Mouse (Mus musculus) embryo, embryonic 10.5 days (tissue): ENCODE results near the gene Msh3.

Source experiments
- DNase-seq: peaks from one replicate; pipeline ENCODE4 v3.0.0-alpha.2; 2015; ENCODE audit warnings: low spot score

Msh3 gene

DNA sequence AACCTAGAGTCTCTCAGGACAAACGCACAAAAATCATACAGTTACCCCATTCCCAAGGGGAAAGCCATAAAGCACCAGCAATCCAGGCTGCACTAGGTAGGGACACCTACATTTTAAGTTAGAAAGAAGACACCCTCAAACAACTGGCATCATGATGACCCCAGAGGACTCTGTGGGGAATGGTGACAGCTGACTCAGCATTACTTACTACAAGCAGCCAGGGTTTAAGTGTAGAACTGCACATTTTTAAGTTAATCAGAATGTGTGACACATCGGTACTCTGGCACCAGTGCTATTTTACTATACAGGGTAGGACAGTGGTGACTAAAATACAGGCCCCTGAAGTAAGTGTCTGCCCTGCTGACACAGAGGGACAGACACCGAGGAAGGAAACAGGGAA, 24.2 kb downstream of the Msh3 start:
- DNase-seq = no peak

DNA sequence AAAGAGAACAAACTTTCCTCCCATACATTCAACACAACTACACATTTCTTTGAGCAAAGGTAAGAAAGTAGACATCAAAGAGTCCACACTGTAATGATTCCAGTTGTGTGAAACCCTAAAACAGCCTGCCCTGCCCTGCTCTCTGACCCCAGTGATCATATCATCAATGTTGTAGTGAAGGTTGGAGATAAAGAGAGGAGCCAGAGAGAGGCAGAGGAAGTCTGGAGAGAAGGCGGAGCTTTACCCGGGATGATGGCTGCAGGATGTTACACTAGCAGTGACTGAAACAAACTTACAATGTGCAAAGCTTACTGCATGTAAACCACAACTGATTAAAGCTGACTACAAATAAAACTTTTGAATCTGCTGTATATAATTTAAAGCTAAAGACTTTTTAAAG, 26.8 kb downstream of the Msh3 start:
- no peak for DNase-seq

DNA sequence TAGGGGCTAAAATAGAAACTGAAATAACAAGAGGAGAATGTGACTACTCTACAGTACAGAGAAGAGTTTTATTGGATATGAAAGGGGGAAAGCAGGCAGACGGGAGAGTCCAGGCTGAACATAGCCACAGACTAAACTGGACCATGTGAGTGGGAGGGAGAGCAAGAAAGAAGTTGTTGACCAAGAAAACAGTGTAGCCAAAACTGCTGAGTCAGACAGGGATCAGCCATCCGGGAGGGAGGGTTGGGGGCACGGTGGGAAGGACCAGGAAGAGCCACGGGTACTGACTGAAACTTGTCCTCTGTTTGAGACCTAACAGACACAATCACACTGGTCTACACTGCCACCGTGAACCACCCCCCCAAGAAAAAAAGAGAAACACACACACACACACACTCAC, 28.8 kb downstream of the Msh3 start:
- no peak for DNase-seq

DNA sequence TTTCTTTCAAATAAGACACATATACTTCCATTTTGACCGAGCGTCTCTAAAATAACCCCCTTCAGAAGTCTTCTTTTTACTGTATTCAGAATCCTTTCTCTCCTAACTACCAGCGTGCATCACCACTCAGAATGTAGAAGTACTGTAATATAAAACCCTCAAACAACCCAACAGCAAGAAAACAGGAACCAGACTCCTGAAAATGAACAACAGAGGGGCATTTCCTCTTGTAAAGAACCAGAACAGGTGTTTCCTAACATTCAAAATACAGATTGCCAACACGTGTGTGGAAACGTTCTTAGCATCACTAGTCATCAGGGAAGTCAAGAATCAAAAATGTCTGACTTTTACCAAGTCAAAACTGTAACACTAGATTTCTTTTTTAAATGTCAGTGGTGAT, 34.0 kb downstream of the Msh3 start:
- no peak for DNase-seq

DNA sequence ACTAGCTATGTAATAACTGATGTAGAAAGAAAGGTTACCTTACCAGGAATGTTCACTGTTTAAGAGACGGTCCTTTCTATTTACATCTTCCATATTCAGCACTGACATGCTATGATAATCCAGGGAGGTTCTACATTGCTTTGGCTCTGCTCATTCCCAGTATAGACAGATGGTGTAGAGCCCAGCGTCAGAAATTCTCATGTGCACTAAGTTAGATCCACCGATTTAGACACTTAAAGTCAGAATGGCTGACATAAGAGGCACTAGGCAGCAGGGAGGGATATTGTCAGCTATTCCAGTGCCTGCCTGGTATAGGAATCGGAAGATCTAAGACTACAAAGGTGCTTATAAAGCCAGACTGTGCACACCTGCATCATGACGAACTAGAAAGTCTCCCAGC, 40.2 kb downstream of the Msh3 start:
- DNase-seq = no peak

DNA sequence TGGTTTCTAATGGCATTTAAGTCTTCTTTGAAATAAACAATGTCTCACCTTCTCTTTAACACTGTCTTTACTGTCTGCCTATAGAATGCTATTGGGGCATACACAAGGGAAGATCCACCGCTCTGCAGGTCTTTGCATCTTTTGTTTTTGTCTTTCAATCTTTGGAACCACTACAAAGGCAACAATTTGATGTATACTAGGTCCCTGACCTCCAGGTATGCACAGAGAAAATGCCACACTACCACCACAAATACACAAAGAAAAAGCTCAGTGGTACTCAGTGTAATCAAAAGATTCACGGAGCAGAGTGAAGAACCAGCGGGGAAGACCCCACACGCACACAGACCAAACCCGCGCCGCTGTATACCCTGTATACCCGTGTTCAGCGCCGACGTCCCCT, 49.1 kb downstream of the Msh3 start, which contains the start of gene Gm20379:
TSS of gene Gm20379 (plus strand) at position 301 of the 400 bp plus-strand sequence.
- no peak for DNase-seq

DNA sequence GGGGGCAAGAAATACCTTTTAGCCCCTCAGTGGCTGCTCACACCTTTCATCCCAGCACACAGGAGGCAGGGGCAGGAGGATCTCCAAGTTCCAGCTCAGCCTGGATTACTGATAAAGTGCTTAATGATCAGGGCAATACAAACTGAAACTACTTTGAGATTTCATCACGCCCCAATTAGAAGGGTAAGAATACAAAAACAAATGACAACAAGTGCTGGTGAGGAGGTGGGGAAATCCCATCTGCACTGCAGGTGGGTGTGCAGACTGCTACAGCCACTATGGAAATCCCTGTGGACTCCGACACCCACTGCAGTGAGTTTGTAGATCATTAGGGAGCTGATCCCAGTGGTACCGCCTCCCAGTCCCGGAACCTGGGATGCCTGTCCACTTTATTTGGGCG, 50.5 kb downstream of the Msh3 start:
- no peak for DNase-seq

DNA sequence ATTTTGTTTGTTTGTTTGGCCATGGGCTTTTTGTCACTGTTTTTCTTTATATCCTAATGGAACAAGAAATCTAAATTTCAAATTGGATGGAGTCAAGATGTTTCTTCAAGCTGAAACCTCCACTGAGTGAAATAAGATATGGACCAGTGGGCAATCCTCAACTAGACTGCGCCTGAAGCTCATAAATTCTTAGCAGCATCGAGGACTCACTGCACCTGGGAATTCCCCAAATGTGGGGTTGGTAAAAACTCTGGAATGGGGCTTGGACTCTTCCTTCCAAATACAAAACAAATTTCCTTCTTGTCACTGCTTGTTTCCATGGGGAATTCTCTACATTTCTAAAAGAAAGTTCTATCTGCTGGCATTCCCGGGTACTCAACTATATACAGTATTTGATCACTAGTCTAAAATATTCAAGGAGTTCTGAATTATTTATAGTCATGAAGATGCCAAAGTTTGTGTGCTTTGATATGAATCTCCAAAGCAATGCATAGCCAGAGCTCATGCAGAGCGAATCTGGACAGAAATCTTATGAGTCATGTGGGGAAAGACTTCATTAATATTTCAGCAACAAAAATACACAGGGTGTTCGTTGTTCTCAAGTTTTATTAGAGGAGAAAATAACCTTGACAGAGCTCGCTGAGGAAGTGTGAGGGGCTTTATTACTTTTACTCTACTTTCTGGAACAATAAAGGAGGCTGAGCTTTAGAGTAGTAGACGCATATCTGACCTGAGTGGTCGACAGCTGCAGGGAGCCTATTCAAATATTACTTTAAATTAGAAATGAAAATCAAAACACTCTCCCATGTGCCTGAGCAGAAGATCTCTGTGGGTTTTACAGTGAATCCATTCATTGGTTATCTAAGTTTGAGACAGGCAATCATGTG, 51.5 kb downstream of the Msh3 start:
- no peak for DNase-seq

DNA sequence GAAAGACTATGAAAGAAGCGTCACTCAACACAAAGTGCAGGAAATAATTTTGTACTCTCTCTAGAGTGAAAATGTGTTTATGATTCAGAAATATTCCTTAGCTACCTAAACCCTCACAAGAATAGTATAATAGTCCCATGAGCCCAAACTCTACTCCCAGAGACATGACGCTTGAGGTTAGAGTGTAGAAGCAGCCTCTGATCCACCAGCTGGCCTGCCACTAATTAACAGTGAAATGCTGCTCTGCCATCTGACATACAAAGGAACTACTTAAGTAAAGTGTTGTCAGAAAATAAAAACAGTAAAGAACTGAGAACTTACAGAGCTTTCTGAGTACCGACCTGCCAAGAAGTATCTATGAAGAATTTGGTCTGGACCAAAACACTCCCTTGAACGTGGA, 52.3 kb downstream of the Msh3 start:
- DNase-seq = no peak

DNA sequence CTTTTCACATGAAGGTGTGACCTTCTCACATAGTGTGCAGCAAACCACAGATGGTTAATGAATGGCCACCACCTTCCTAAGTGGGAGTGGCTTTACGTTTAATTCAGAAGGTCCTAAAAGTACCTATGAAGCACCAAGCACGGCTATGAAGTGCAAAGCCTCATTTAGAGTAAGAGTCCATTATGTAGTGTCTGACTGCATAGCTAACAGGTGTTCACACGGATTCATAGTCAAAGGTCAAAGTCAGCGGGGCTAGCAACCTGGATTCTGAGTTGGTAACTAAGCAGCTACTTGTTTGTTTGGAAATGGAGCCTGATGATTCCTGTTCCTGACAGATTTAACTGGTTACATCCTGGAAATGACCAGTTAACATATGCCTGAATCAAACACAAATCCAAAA, 53.0 kb downstream of the Msh3 start:
- peak; percentile 10 for DNase-seq

DNA sequence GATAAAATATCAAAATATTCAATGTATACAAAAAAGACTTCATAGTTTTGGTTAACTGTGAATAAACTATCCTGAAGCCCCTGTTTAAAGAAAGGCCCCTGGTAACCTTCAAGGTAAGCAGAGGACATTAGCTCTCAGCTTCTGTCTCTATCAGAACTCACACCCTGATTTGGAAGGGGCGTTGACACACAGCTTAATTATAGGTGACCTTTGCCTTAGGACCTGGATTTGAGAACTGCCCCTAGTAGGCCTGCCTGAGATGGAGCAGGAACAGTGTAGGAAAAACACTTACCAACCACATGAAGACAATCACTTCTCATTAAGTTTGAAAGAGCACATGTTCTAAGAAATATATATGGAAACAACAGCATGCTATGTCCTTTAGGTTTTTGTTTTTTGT, 55.3 kb downstream of the Msh3 start:
- DNase-seq = no peak

DNA sequence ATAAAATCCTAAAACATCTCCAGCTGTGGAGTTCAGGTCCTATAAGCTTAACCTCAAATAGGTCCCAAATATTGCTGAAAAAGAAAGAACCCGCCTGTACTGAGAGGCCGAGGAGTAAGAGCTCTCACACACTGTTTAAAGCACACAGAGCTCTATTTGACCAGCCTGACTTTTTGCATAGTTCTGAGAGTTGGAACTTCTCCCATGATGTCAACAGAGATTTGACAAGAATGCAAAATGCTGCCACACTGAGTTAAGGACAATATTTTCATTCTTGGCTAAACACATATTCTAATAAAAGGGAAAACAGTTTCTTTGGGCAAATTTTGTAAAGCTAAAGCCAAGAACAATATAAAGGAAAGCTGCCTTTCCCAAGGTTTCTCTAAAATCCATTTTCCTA, 57.8 kb downstream of the Msh3 start:
- DNase-seq = no peak

DNA sequence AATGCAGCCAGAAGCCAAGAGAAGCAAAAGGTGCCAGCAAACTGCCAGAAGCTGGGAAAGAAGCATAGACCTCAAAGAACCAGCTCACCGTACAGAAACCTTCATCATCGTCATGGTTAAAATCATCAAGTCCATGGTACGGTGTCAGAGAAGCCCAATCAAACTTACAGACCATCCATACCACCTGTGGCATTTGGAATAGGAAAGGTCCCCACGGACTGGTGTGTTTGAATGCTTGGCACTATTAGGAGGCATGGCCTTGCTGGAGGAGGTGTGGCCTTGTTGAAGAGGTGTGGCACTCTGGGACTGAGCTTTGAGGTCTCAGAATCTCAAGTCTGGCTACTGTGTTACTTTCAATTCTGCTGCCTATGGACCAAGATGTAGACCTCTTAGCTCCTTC, 58.3 kb downstream of the Msh3 start:
- no peak for DNase-seq

DNA sequence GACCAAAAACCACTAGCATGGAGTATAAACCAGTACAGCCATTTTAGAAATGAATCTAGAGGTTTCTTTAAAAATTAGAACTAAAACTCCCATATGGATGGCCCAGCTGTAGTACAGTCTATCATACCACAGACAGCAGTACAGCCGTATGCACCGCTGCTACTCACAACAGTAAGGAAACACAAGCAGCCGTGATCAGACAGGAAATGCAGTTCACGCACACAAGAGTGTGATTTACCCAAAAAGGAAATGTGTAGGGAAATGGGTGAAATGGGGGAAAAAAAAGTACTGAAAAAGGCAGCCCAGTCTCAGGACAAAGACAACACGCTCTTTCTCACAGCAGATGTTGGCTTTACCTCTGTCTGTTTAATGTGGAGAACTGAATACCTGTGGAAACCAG, 60.9 kb downstream of the Msh3 start:
- no peak for DNase-seq

DNA sequence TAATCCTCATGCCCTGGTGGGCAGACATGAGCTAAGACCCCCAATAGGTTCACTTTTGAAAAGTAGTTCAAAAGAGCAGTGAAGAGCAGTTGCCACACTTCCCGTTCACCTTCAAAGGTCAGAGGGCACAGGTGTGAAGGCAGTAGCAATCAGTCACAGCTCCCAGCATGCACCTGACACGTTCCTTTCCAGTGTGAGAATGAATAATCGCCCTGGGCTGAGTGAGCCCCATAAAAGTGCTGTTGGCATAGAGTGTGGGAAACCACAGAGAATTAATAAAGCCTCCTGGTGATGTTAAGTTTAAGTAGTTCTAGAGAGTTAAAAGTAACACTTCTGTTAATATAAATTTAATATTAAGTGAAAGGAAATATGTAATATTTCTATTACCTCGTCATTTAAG, 63.2 kb downstream of the Msh3 start:
- DNase-seq = no peak

DNA sequence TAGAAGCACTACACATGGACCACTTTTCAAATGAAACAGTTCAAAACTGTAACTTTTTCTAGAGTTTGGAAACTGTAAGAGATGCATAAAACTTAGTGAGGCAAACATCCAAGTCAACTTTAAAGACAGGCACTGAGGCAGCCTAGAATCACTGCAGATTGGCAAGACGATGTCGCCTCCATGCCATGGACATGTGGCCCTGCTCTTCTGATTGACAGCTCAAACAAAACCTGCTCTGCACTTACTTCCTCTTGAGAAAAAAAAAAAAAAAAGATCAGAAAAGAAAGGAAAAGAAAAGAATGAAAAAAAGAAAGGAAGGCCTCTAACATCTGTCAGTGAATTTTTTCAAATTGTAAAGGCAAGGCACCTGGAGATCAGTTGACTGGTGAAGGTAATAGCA, 77.8 kb downstream of the Msh3 start:
- no peak for DNase-seq

DNA sequence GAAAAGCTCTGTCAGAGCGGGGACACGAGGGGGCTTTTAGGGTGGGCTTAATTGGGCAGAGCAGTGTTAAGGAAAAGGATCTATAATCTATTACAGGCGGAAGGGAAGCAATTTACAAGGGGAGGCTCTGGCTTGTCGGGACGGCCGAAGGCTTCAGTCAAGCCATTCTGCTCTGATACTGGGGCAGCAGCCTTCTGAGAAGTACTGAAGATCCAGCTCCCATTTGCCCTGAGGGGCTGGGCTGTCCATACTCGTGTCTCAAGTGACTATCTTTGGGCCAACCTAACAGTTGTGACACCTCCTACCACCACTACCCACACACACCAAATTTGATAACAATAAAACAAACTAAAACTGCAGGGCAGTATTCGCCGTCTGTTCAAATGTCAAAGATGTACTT, 79.5 kb downstream of the Msh3 start:
- DNase-seq = no peak

DNA sequence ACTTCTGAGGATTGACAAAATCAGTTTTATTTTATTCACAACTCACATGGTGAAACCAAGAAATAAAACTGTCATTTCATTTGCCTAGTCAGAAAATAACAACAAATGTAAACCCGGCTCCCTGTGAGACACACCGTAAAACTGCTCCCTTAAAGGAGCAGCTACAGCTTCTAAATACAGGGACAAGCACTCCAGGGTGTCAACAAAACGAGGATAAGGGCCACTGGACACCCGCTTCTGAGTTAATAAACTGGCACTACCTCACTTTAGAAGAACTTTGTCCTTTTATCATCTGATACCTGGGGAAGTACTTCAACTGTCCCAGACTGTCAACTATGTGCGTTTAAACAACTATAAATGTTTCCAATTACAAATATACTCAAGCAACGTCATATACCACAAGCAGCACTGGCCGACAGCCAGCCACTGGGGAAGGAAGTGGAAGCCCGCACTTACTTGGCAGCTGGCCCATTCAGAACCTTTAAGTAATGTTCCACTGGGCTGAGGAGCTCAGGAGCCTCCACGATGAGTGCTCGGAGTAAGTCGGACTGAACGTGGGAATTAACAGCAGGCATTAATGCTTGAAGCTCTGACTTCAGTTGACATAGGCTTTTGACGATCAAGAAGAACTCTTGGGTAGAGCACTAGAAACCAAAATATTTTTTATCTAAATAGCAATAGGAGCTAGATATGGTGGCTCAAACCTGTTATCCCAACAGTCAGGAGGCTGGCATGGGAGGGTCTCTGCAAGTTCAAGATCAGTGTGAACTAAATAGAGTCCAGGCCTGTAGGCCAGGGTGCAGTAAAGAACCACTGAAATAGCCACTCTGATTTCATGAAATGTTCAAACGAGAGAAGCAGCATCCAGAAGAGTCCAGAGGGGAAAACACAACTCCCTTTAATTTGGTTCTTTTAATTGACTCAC, 80.3 kb downstream of the Msh3 start:
- no peak for DNase-seq

DNA sequence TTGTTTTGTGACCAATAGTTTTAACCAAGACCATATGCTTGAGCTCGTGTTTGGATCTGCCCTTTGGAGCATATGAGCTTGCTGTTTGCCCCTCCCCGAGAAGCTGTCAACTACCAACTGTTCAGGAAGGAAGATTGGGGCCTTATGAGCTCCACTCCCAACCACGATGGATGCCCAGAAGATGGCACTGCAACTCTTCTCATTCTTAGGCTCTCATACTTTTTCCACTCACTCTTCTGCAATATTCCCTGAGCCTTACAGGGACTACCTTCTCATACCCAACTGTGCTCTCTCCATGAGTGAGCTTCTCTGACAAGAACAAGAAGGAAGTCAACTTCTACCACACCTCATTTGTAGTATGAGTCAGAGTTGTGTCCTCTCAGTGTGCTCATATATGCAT, 87.7 kb downstream of the Msh3 start:
- no peak for DNase-seq

DNA sequence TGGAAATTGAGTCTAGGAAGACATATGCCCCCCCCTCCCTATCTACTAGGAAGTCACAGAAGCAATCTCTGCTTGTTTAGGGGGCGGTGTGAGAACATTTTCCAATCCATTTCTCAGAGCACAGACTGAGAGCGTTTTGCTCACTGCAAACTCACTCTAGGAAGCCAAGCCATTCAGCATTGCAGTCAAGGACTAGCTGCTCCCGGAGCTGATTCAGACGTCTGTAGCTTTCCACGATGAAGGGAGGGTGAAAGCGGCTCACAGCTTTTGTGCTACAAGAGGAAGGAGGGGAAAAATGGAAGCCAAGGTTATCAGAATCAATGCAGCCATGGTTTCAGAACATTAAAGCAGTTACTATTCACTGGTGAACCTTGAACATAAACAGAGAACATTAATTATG, 91.2 kb downstream of the Msh3 start:
- no peak for DNase-seq

DNA sequence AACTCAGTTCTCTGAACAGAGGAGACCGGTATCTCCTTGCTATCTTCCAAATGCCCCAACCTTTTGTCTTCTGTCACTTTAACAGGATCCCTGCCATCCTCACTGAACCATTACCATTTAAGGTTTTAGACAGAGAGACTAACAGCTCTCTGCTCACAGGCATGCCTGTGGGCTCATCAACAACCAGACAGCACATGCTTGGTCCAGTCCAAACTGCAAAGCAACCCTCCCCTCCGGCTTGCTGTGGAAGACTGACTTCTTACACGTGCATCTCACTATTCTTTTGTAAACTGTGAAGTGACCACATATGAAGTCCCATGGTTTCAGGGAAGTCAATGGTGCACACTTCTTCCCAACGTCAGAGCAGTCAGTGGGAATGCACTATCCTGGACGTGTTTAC, 93.5 kb downstream of the Msh3 start:
- no peak for DNase-seq

DNA sequence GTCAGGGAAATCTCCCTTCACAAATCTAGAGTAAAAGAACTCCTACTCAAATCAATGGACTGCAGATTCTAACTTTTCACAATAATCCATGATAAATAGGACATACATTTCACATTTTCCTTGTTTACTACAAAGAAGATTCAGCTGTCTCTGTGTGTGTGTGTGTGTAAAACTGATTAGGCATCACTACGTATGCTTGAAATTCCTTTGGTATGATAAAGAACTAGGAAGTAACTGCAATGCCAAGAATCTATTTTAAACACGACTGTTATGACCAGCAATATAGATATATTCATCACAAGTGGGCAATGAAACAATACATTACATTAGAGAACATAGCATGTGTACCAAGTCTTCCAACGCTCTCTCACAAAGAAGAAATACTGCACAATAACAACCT, 99.3 kb downstream of the Msh3 start:
- DNase-seq = no peak

DNA sequence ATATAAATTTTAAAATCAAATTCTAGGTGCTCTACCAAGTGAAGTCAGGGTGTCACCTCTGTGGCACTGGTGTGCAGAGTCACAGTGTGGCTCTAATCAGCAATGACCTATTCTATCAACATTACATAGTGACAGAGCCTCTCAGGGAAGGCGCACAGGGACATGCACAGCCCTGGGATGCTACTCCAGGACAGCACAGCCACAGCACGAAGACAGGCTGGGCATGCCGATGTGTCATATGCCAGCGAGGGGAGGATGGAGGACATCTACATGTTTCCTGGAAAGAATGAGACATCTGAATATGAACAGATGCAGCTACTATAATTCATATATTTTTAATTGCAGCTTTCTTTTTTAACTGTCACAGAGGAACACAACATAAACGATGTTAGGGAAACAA, 101.0 kb downstream of the Msh3 start:
- no peak for DNase-seq
